Mouse (Mus musculus) frontal cortex, adult 2 months (tissue): ENCODE measurements around the gene Pnmt. TPM values are rescaled to one million over a fixed set of nuclear protein-coding genes. Genes with fewer than 3 reads are reported as not detected.
A peak's percentile ranks its signal among the peaks of the same experiment; 100 is the strongest.

Experiments
- DNase-seq, 2 experiments: peaks; one replicate each; pipeline ENCODE4 v3.0.0; 2022; ENCODE audit warnings: low spot score in 1 of 2; ENCODE audit errors: extremely low spot score in 1 of 2
- polyA plus RNA-seq: library from polyadenylated mRNA; depleted of rRNA; stranded (reverse); fragments of >200 nt; gene quantifications from 2 replicates; pipeline ENCODE4 v1.2.3, GENCODE M21; 2012

Pnmt gene
- polyA plus RNA-seq, 1 experiment = 1.1 TPM

GRCm38 (mm10) chr11:98383261-98384030, 2.8 kb upstream of the Pnmt start, which contains the start of gene Tcap:
Gene Tcap (plus strand): TSS chr11:98383811.
- DNase-seq = no peak

DNA sequence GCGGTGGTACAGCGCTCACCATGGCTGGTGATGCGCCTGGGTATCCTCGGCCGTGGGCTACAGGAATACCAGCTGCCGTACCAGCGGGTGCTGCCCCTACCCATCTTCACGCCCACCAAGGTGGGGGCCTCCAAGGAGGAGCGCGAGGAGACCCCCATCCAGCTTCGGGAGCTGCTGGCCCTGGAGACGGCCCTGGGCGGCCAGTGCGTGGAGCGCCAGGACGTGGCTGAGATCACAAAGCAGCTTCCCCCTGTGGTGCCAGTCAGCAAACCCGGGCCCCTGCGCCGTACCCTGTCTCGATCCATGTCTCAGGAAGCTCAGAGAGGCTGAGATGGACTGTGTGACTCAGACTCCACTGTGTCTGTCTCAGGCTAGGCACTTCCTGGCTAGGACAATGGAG, 2.0 kb upstream of the Pnmt start:
- no peak for DNase-seq

DNA sequence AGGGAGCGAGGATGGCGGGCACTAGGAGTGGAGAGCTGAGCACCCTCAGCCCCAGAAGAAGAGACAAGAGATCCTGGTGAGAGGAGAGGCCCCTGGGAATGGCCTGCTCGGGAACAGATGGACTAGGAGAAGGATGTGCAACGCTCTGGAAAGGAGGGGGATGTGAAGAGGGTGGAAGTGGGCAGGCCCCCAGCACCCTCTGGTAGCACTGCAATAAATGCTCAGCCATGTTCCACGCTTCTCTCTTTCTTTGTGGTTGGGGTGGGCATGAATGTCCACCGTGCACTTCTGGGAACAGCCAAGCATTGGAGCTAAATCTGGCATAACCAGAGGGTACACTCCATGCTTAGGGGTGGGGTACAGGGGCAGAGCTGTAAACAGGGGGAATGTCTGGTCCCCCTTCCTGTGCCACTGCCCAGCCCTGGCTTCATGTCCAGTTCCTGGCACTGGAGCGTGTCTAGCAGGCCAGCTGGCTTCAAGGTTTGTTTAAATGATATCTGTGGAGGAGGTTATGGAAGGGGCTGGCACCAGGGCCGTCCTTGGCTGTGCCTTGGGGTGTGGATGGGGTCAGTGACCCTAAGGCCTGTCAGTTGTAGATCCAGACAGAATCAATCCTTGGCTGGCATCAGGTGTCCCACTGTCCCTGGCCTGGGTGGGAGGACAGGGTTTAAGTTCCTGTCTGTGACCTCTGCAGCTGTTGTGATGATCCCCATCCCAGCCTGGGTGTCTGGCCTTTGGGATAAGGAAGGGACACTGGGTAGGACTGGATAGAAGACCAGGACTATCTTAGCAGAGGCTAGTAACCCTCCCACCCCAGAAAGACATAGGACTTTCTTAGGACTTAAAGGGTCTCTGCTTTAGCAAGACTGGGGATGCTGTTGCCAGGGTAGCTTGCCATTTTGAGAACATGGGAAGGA, 1.3 kb upstream of the Pnmt start:
- DNase-seq = no peak

- no peak for DNase-seq
Measured at GRCm38 (mm10) chr11:98386596-98386995, 346 bp downstream of the Pnmt start.

- DNase-seq = no peak
Measured at GRCm38 (mm10) chr11:98387056-98387577, 867 bp downstream of the Pnmt start.

DNA sequence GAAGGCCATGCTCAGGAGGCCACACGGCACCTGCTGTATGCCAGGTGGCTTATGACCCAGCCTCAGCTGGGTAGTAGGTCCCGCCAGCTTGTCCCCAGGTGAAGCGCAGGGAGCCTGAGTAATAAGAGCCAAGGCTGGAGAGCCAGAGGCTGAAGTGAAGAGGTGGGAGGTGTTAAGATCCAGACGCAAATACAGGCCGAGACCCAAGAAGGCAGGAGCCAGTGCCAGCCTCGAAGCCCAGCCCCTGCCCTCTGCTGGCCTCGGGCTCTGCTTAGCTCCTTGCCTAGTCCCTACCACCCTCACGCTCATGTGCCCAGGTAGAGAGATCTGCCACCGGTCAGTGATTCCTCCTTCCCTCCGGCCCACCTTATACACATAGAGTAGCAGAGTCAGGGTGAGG, 2.0 kb downstream of the Pnmt start:
- no peak for DNase-seq

DNA sequence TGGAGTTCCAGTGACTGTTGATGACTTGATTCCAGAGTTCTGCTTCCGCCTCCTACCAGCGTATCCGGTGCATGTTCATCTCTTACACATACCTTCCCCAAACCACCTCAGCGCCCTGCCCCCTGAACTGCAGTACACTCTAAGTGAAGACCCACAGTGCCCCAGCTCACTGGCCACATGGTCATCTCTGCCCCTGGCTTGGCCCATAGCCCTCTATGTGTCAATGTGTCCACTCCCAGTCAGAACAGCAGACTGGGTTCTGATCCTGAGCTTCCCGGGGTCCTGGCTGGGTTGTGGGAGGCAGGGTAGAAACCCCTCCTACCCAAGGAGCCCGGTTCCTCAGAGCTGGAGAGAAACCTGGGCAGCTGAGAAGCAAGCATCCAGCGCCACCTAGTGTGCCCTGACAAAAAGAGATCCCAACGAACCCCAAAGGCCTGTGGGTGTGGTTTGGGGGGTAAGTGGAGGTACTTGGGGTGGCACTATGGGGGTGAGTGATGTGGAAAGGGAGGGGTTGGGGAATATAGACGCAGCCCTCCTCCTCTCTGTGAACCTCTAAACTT, 3.1 kb downstream of the Pnmt start:
- DNase-seq = peak in 1 of 2 experiments; percentile 83

GRCm38 (mm10) chr11:98390141-98390540, 3.9 kb downstream of the Pnmt start:
- no peak for DNase-seq

- DNase-seq = no peak
Measured at GRCm38 (mm10) chr11:98392034-98392433, 5.8 kb downstream of the Pnmt start.

GRCm38 (mm10) chr11:98392645-98393044, 6.4 kb downstream of the Pnmt start:
- no peak for DNase-seq

GRCm38 (mm10) chr11:98393317-98393716, 7.1 kb downstream of the Pnmt start:
- DNase-seq = no peak

DNA sequence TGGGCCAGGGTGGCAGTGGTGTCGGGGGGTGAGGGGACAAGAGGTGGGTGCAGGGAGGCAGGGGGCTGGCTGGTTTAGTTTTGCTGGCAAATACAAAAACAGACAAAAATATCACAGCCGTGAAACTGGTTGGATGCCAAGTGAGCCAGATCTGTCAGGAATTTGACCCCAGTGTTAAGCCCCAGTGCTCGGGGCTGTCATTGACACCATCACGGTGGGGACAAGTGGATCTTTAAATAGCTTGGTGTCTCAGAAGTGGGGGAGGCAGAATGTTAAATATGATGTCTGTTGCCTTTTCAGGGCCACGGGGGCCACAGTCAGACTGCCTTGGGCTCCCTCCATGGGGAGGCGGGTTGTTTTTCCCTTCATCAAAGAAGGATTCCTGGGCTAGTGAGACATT, 8.1 kb downstream of the Pnmt start:
- DNase-seq = no peak

DNA sequence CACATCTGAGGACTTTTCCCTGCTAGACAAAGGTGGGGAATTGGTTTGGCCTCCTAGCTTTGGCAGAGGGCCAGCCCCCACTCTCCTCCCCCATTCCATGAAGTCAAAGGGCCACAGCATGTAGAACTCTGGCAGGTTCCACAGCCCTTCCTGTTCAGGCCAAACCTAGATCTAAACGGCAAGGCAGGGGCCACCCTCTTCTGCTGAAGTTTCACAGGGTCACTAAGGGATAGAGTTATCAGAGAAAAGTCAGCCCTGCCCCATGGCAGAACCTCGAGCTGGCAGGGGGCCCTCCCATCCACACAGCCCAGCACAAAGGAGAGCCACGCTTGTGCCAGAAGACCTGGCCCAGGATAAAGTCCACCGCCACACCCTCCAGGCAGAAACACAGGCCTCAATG, 8.8 kb downstream of the Pnmt start:
- DNase-seq = no peak

DNA sequence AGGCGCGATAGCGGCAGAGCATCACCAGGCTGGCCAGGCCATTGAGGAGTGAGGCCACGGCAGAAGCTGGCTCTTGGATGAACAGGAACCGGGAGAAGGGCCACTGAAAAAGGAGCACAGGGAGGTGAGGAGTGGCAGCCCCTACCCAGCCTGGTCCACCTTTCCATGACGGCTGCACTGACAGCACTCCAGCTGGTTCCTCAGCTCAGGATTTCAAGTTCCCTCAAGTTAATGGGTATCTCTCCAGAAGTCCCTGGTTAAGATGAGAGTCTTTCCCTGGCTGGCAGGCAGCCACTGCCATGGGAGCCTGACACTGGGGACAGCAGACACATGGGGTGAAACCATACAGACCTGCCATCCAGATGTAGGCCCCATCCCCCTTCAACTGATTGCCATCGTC, 11.7 kb downstream of the Pnmt start:
- no peak for DNase-seq

DNA sequence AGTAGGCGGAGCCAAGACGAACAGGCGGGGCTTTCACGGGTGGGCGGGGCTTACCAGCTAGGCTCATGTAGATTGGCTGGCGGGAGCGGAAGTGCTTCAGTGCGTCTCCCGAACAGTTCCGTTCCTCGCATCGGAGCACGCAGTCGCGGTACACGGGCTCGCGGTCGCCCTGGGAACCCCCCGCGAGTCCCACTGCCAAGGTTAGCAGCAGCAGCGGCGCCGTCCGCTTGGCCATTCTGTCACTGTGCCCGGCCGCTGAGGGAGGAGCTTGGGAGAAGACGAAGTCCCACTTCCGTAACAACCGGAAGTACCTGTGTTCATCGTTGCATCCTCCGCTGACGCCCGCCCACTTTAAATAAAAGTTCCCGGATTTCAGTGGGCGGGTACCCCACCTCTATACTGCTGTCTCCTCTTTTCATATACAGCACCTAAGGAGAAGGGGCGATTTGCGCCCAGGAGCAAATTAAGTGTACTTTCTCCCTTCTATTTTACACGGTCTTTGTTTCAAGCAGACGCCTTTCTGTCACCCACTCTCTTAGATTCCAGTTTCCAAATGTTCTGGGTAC, 14.0 kb downstream of the Pnmt start, which contains the start of gene Pgap3:
Gene Pgap3, minus strand, starts transcription at position 330 of the 566 bp plus-strand sequence.
- DNase-seq = peak; percentile 86 to 89

DNA sequence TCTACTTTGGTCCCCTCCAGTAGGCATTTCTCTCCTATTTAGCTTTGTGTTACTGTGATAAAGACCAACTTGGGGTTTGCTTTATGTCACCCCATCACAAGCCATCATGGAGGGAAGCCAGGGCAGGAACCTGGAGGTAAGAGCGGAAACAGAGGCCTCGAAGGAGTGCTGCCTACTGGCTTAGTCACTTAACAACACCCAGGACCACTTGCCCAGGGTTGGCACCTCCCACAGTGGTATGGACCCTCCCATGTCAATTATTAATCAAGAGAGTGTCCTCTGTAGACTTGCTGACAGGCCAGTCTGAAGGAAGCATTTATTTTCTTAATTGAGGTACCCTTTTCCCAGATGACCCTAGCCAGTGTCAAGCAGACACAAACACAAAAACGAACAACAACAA, 14.6 kb downstream of the Pnmt start:
- DNase-seq = no peak

- DNase-seq = no peak
Measured at GRCm38 (mm10) chr11:98406621-98407020, 20.4 kb downstream of the Pnmt start.

DNA sequence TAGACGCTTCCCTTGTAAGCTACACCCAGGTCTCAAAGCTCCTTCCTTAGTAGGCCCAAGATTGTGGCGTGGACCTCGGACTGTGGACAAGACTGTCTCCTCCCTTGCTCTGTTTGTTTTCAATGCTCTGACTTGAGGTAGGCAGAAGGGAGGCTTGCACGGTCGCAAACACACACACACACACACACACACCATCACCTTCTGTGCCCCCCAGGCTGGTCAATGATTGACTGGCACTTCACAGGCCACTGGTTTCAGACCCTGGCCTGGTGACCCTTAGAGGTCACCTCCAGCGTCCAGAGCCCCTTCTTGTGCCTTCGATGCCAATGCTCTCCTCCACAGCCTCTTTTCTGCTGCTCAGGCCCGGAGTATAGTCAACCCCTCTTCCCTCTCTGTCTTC, 22.6 kb downstream of the Pnmt start:
- no peak for DNase-seq

DNA sequence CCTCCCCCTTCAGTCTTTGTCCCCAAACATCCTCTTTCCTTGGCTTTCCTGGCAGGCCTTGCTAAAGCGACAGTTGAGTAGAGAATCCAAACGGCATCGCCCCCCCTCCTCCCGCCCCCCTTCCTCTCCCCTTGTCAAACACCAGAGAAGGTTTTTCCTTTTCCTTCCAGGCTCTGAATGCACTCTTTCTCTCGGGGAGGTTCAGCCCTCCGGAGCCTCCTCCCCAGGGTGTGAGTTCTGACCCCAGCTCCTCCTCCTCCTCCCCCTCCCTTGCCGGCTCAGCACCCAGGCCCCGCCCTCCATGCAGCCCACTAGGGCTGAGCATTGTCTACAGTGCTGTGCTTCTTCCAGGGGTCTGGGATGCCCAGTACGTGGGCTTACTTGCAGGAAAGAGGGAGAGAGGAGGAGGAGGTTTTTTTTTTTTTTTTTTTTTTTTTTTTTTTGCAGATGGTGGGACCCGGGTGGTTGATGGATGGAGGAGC, 23.1 kb downstream of the Pnmt start:
- DNase-seq = no peak

DNA sequence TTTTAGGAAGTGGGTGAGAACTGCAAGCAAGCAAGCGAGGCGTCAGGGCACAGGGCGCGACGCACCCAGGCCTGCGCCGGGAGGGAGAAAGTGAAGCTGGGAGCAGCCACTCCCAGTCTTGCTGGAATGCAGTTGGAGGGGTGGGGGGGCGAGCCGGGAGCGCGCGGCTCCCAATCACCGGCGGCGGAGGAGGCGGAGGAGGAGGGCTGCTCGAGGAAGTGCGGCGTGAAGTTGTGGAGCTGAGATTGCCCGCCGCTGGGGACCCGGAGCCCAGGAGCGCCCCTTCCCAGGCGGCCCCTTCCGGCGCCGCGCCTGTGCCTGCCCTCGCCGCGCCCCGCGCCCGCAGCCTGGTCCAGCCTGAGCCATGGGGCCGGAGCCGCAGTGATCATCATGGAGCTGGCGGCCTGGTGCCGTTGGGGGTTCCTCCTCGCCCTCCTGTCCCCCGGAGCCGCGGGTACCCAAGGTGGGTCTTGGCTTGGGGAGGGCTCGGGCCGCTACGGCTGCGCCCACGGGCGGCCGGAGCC, 26.1 kb downstream of the Pnmt start, which contains the start of gene Erbb2:
Gene Erbb2, plus strand, starts transcription at position 198 of the 524 bp plus-strand sequence.
- peak in 1 of 2 experiments; percentile 39 for DNase-seq
